Mouse (Mus musculus) frontal cortex, postnatal 25 days (tissue): Measurements from ENCODE around the gene Csgalnact2.

Source experiments
- DNase-seq, 2 experiments: peaks; one replicate each; pipeline ENCODE4 v3.0.0; 2022; ENCODE audit warnings: low spot score in 2 of 2

Gene Csgalnact2

GRCm38 (mm10) chr6:118138731-118139709, at the start of gene Csgalnact2:
Gene Csgalnact2 (minus strand): TSS chr6:118139140.
- DNase-seq, result peak; percentile 75 to 85

- DNase-seq, result no peak
Observed at GRCm38 (mm10) chr6:118188599-118188998, 49.7 kb upstream of the Csgalnact2 start.

GRCm38 (mm10) chr6:118187285-118187641, 48.3 kb upstream of the Csgalnact2 start:
- no peak for DNase-seq

- DNase-seq, result no peak
Observed at GRCm38 (mm10) chr6:118186620-118187284, 47.8 kb upstream of the Csgalnact2 start.

GRCm38 (mm10) chr6:118184126-118184525, 45.2 kb upstream of the Csgalnact2 start:
- DNase-seq, result no peak

- no peak for DNase-seq
Observed at GRCm38 (mm10) chr6:118180085-118180423, 41.1 kb upstream of the Csgalnact2 start.

GRCm38 (mm10) chr6:118179316-118180084, 40.6 kb upstream of the Csgalnact2 start:
- DNase-seq, result peak; percentile 27 to 67

GRCm38 (mm10) chr6:118173975-118174328, 35.0 kb upstream of the Csgalnact2 start:
- no peak for DNase-seq

GRCm38 (mm10) chr6:118173251-118173974, 34.5 kb upstream of the Csgalnact2 start:
- DNase-seq, result no peak

- no peak for DNase-seq
Observed at GRCm38 (mm10) chr6:118171386-118171785, 32.4 kb upstream of the Csgalnact2 start.

- DNase-seq, result no peak
Observed at GRCm38 (mm10) chr6:118168106-118168505, 29.2 kb upstream of the Csgalnact2 start.

GRCm38 (mm10) chr6:118167013-118167412, 28.1 kb upstream of the Csgalnact2 start:
- DNase-seq, result no peak

GRCm38 (mm10) chr6:118165516-118165915, 26.6 kb upstream of the Csgalnact2 start:
- no peak for DNase-seq

GRCm38 (mm10) chr6:118164691-118165090, 25.8 kb upstream of the Csgalnact2 start:
- no peak for DNase-seq

- no peak for DNase-seq
Observed at GRCm38 (mm10) chr6:118163086-118163485, 24.1 kb upstream of the Csgalnact2 start.

GRCm38 (mm10) chr6:118162457-118163082, 23.6 kb upstream of the Csgalnact2 start:
- DNase-seq, result no peak

GRCm38 (mm10) chr6:118153091-118153490, 14.2 kb upstream of the Csgalnact2 start:
- DNase-seq, result no peak

- DNase-seq, result no peak
Observed at GRCm38 (mm10) chr6:118150988-118151387, 12.0 kb upstream of the Csgalnact2 start.

GRCm38 (mm10) chr6:118150538-118150937, 11.6 kb upstream of the Csgalnact2 start:
- DNase-seq, result no peak

- DNase-seq, result no peak
Observed at GRCm38 (mm10) chr6:118150128-118150527, 11.2 kb upstream of the Csgalnact2 start.

GRCm38 (mm10) chr6:118140961-118141360, 2.0 kb upstream of the Csgalnact2 start:
- DNase-seq, result no peak
